Mouse (Mus musculus) bone marrow macrophage, adult 2 months (primary cell): ENCODE measurements around the gene Apba3.

Experiments
- CTCF ChIP-seq: IDR thresholded peaks from 2 replicates; pipeline ENCODE4 v1.5.1; 2012; ENCODE audit warnings: low read depth, mild to moderate bottlenecking, low read length, moderate library complexity
- POLR2A ChIP-seq: IDR thresholded peaks from 2 replicates; pipeline ENCODE4 v1.6.1; 2012; ENCODE audit warnings: mild to moderate bottlenecking, low read depth, low read length, borderline replicate concordance

DNA sequence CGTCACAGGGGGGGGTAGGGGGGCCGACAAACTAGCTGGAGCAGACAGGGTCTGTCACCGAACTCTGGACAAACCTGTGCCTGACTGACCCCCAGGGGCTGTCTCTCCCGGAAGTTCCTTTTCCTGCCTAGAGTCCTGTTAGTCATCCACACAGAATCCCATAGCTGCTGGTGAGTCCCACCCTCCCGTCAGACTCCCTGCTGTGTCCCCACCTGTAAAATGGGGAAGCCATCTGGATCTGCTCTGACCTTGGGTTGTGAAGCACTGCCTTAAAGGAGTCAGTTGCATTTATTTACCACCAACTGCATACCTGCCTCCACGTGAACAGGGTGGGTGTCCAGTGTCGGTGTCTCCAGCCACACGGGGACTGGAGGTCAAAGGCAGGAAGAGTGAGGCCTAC, 27.7 kb downstream of the Apba3 start:
- TF ChIP-seq CTCF (no peak), POLR2A (no peak)
